Comparison of ENCODE assay signal across 27 mouse cellular contexts in the genomic region with DNA sequence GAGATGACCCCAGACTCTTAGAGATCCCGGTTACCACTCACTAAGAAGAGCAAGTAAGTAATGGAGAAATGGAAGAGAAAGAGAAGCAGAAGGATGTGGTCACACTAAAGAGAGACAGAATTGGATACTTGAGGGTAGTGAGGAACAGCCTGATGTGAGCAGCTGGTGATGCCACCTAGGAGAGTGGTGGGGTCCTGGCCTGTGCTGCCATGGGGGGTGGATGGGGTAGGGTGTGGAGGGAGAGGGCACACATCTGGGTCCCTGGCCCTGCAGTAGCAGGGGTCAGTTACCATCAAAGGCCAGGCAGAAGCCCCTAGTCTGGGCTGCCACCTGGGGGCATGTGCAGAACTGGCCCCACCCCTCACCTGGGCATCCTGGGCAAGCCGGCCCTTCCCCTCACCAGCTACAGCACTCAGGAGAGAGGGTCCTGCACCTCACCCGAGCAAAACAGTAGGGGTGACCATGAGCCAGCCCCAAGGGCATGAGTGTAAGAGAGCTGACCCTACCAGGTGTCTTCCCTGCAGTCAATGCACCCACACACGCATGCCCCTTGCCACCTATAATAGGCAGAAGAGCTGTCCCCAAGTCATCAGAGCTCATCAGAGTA. TPM values are rescaled to one million over a fixed set of nuclear protein-coding genes. Genes with fewer than 3 reads are reported as not detected.
A peak's percentile ranks its signal among the peaks of the same experiment; 100 is the strongest.
DNase-seq lines count a peak whose midpoint lies in the region; ATAC-seq and TF ChIP-seq lines count a peak whose summit lies in the region.
"Had no signal": no experiment of that assay in that cellular context is flagged by ENCODE, and none has a peak within 500 bp of the region (broad histone marks: within the 10 kb centered on the region; RNA-seq: fewer than 3 reads in every experiment).

No protein-coding gene starts in this region.

- DNase-seq in embryonic facial prominence, embryonic 10.5 days (ENCODE audit: low spot score), result no peak
- no peak for DNase-seq in liver, embryonic 11.5 days (ENCODE audit: low spot score)
- DNase-seq in liver, result no peak
- no peak for DNase-seq in adrenal gland, postnatal 10 days
- DNase-seq: adrenal gland, postnatal 25 days; cerebellum, adult 11 months; gastrocnemius, postnatal 25 days; kidney, adult 2 months; kidney, postnatal 14 days; layer of hippocampus, postnatal 36 days; thymus, postnatal 14 days had no signal

- H3K4me1 ChIP-seq in embryonic facial prominence, embryonic 12.5 days, result no peaks in the 10 kb centered on the region
- peaks cover 5% of the 10 kb centered on the region for H3K4me1 ChIP-seq in embryonic facial prominence, embryonic 10.5 days
- peaks cover 14% of the 10 kb centered on the region for H3K4me1 ChIP-seq in liver, embryonic 11.5 days (replicated peaks; ENCODE audit: control insufficient read depth, insufficient read depth, low read length)
- peaks cover 78% of the 10 kb centered on the region for H3K4me1 ChIP-seq in E14TG2a.4 (replicated peaks; ENCODE audit: low read depth, low read length)
- peaks cover 20% of the 10 kb centered on the region; the same call in 1 of the 2 replicates for H3K4me1 ChIP-seq in kidney, embryonic 15.5 days

- no peak overlapping the region for H3K4me3 ChIP-seq in embryonic facial prominence, embryonic 12.5 days
- no peak overlapping the region for H3K4me3 ChIP-seq in embryonic facial prominence, embryonic 10.5 days
- H3K4me3 ChIP-seq in liver, embryonic 11.5 days (ENCODE audit: low read depth, low read length), result no peak overlapping the region
- H3K4me3 ChIP-seq in E14TG2a.4 (replicated peaks; ENCODE audit: low read length), result peak overlapping the region; percentile 5; the same call in 1 of the 2 replicates
- no peak overlapping the region for H3K4me3 ChIP-seq in kidney, embryonic 15.5 days (replicated peaks)
- H3K4me3 ChIP-seq: forebrain, embryonic 15.5 days; heart, embryonic 15.5 days; layer of hippocampus, adult 2 months; limb, embryonic 13.5 days had no signal

- TF ChIP-seq CTCF in E14TG2a.4 (conservative IDR thresholded peaks at IDR 0.05; ENCODE audit: low read length), result no peak

- H3K4me2 ChIP-seq in embryonic facial prominence, embryonic 12.5 days (replicated peaks), result no peak overlapping the region
- peak overlapping the region; percentile 47 for H3K4me2 ChIP-seq in liver, embryonic 11.5 days
- H3K4me2 ChIP-seq in kidney, embryonic 15.5 days, result no peak overlapping the region
- H3K4me2 ChIP-seq: forebrain, embryonic 15.5 days; heart, embryonic 15.5 days; limb, embryonic 13.5 days had no signal

- H3K9me3 ChIP-seq in embryonic facial prominence, embryonic 12.5 days, result no peaks in the 10 kb centered on the region
- H3K9me3 ChIP-seq in embryonic facial prominence, embryonic 10.5 days, result no peaks in the 10 kb centered on the region
- H3K9me3 ChIP-seq in liver, embryonic 11.5 days (ENCODE audit: control insufficient read depth, low read length), result no peaks in the 10 kb centered on the region
- no peaks in the 10 kb centered on the region for H3K9me3 ChIP-seq in E14TG2a.4 (ENCODE audit: low read length)
- H3K9me3 ChIP-seq in kidney, embryonic 15.5 days (replicated peaks), result no peaks in the 10 kb centered on the region
- H3K9me3 ChIP-seq: forebrain, embryonic 15.5 days; G1E; heart, embryonic 15.5 days; limb, embryonic 13.5 days had no signal

- no peaks in the 10 kb centered on the region for H3K27me3 ChIP-seq in embryonic facial prominence, embryonic 12.5 days
- H3K27me3 ChIP-seq in embryonic facial prominence, embryonic 10.5 days (replicated peaks; ENCODE audit: low read depth, poor library complexity, severe bottlenecking), result no peaks in the 10 kb centered on the region
- H3K27me3 ChIP-seq in liver, embryonic 11.5 days (replicated peaks; ENCODE audit: control insufficient read depth, insufficient read depth, low read length), result no peaks in the 10 kb centered on the region
- no peaks in the 10 kb centered on the region for H3K27me3 ChIP-seq in E14TG2a.4 (ENCODE audit: insufficient read depth, low read length)
- H3K27me3 ChIP-seq in kidney, embryonic 15.5 days, result no peaks in the 10 kb centered on the region
- H3K27me3 ChIP-seq: forebrain, embryonic 15.5 days; heart, embryonic 15.5 days; limb, embryonic 13.5 days had no signal

- 78% methylated on average over 4 of the region's 4 CpGs for WGBS in embryonic facial prominence, embryonic 12.5 days
- 89% methylated on average over 4 of the region's 4 CpGs for WGBS in embryonic facial prominence, embryonic 10.5 days
- WGBS in liver, embryonic 11.5 days, result 81% methylated on average over 4 of the region's 4 CpGs
- 84% methylated on average over 4 of the region's 4 CpGs for WGBS in kidney, embryonic 15.5 days

- H3K27ac ChIP-seq in embryonic facial prominence, embryonic 12.5 days, result no peak overlapping the region
- no peak overlapping the region for H3K27ac ChIP-seq in embryonic facial prominence, embryonic 10.5 days (replicated peaks)
- peak overlapping the region; percentile 52; the same call in 1 of the 2 replicates for H3K27ac ChIP-seq in liver, embryonic 11.5 days (ENCODE audit: low read depth, low read length)
- no peak overlapping the region for H3K27ac ChIP-seq in kidney, embryonic 15.5 days
- H3K27ac ChIP-seq: forebrain, embryonic 15.5 days; heart, embryonic 15.5 days; layer of hippocampus, adult 2 months; limb, embryonic 13.5 days; macrophage had no signal

- peaks cover 8% of the 10 kb centered on the region; the same call in 1 of the 2 replicates for H3K36me3 ChIP-seq in embryonic facial prominence, embryonic 12.5 days
- H3K36me3 ChIP-seq in embryonic facial prominence, embryonic 10.5 days (replicated peaks), result peaks cover 55% of the 10 kb centered on the region
- H3K36me3 ChIP-seq in liver, embryonic 11.5 days (ENCODE audit: control insufficient read depth, insufficient read depth, low read length), result no peaks in the 10 kb centered on the region; the same call in 1 of the 2 replicates
- peaks cover 78% of the 10 kb centered on the region for H3K36me3 ChIP-seq in E14TG2a.4 (ENCODE audit: insufficient read depth, low read length)
- H3K36me3 ChIP-seq in kidney, embryonic 15.5 days, result peaks cover 27% of the 10 kb centered on the region

- no peak overlapping the region for H3K9ac ChIP-seq in embryonic facial prominence, embryonic 12.5 days
- no peak overlapping the region for H3K9ac ChIP-seq in liver, embryonic 11.5 days (ENCODE audit: low read depth, low read length)
- H3K9ac ChIP-seq in kidney, embryonic 15.5 days, result no peak overlapping the region
- H3K9ac ChIP-seq: forebrain, embryonic 15.5 days; heart, embryonic 15.5 days; limb, embryonic 13.5 days had no signal

- ATAC-seq in embryonic facial prominence, embryonic 12.5 days (ENCODE audit: insufficient number of reproducible peaks, insufficient read depth, low FRiP score, low TSS enrichment), result 0 out of 2 replicates have a peak, but pooled peaks have one; percentile 35
- peak; percentile 53; the same call in 1 of the 2 replicates for ATAC-seq in liver, embryonic 11.5 days (replicated peaks; ENCODE audit: low FRiP score)
- ATAC-seq in megakaryocyte progenitor cell, adult 5-6 weeks (replicated peaks; ENCODE audit: poor library complexity), result 0 out of 2 replicates have a peak, but pooled peaks have one; percentile 17
- no peak for ATAC-seq in kidney, embryonic 15.5 days (replicated peaks; ENCODE audit: low FRiP score)
- ATAC-seq: forebrain, embryonic 15.5 days; inflammation-experienced regulatory T-cells, adult 6 months had no signal

RNA-seq across cellular contexts. Expression of a gene that starts 15.2 kb away (rescaled TPM):
- 76.9 and 79.9 TPM in 2 replicates for polyA plus RNA-seq in embryonic facial prominence, embryonic 12.5 days (2016; fragmentation: Nextera tagmentation; extraction: Ambion mirVana)
- 54.2 and 56.1 TPM in 2 replicates for polyA plus RNA-seq in embryonic facial prominence, embryonic 10.5 days (2016; fragmentation: Nextera tagmentation; extraction: Ambion mirVana)
- 35.4 and 37.5 TPM in 2 replicates for polyA plus RNA-seq in liver, embryonic 11.5 days (2014; fragmentation: Nextera tagmentation; extraction: Ambion mirVana)
- total RNA-seq in megakaryocyte progenitor cell, adult 5-6 weeks (2015), result 35.7 and 46.3 TPM in 2 replicates
- total RNA-seq in megakaryocyte progenitor cell, adult 5-6 weeks (2017), result 78.2 and 80.5 TPM in 2 replicates
- 10 to 100 TPM; 40.7 to 52.3 TPM for total RNA-seq in adrenal gland, postnatal 10 days (2021)
- polyA plus RNA-seq in kidney, embryonic 15.5 days (2015; fragmentation: Nextera tagmentation; extraction: Ambion mirVana), result 39.9 and 43.7 TPM in 2 replicates

RNA-seq across cellular contexts. Expression of a gene that starts 22.9 kb away (rescaled TPM):
- polyA plus RNA-seq in embryonic facial prominence, embryonic 12.5 days (2016; fragmentation: Nextera tagmentation; extraction: Ambion mirVana), result not detected in 2 replicates
- not detected in 2 replicates for polyA plus RNA-seq in embryonic facial prominence, embryonic 10.5 days (2016; fragmentation: Nextera tagmentation; extraction: Ambion mirVana)
- not detected in 2 replicates for polyA plus RNA-seq in liver, embryonic 11.5 days (2014; fragmentation: Nextera tagmentation; extraction: Ambion mirVana)
- not detected in 2 replicates for total RNA-seq in megakaryocyte progenitor cell, adult 5-6 weeks (2015)
- total RNA-seq in megakaryocyte progenitor cell, adult 5-6 weeks (2017), result not detected in 2 replicates
- total RNA-seq in adrenal gland, postnatal 10 days (2021), result not detected
- not detected in 2 replicates for polyA plus RNA-seq in kidney, embryonic 15.5 days (2015; fragmentation: Nextera tagmentation; extraction: Ambion mirVana)
- total RNA-seq: adrenal gland, postnatal 25 days; G1E; gastrocnemius, postnatal 25 days; hematopoietic stem cell, adult 5-6 weeks; layer of hippocampus, adult 2 months; layer of hippocampus, postnatal 36 days; left cerebral cortex, postnatal 14 days had no signal
- polyA plus RNA-seq: erythroblast, embryonic 14.5 days; forebrain, embryonic 15.5 days; G1E; heart, embryonic 15.5 days; inflammation-experienced regulatory T-cells, adult 6 months; kidney, adult 2 months; limb, embryonic 13.5 days; lung, embryonic 16.5 days; macrophage; neural tube, embryonic 11.5 days had no signal

RNA-seq across cellular contexts. Expression of a gene that starts 35.1 kb away (rescaled TPM):
- polyA plus RNA-seq in embryonic facial prominence, embryonic 12.5 days (2016; fragmentation: Nextera tagmentation; extraction: Ambion mirVana), result not detected in 2 replicates
- not detected in 2 replicates for polyA plus RNA-seq in embryonic facial prominence, embryonic 10.5 days (2016; fragmentation: Nextera tagmentation; extraction: Ambion mirVana)
- not detected in 2 replicates for polyA plus RNA-seq in liver, embryonic 11.5 days (2014; fragmentation: Nextera tagmentation; extraction: Ambion mirVana)
- total RNA-seq in megakaryocyte progenitor cell, adult 5-6 weeks (2015), result 0.07 and 0.20 TPM in 2 replicates
- total RNA-seq in megakaryocyte progenitor cell, adult 5-6 weeks (2017), result 0.03 and 0.08 TPM in 2 replicates
- total RNA-seq in adrenal gland, postnatal 10 days (2021), result not detected
- not detected in 2 replicates for polyA plus RNA-seq in kidney, embryonic 15.5 days (2015; fragmentation: Nextera tagmentation; extraction: Ambion mirVana)
- total RNA-seq: adrenal gland, postnatal 25 days; G1E; gastrocnemius, postnatal 25 days; layer of hippocampus, postnatal 36 days had no signal
- polyA plus RNA-seq: heart, embryonic 15.5 days; kidney, adult 2 months; lung, embryonic 16.5 days; macrophage; neural tube, embryonic 11.5 days had no signal
